Comparison of ENCODE assay signal across 8 mouse cellular contexts in the genomic region with DNA sequence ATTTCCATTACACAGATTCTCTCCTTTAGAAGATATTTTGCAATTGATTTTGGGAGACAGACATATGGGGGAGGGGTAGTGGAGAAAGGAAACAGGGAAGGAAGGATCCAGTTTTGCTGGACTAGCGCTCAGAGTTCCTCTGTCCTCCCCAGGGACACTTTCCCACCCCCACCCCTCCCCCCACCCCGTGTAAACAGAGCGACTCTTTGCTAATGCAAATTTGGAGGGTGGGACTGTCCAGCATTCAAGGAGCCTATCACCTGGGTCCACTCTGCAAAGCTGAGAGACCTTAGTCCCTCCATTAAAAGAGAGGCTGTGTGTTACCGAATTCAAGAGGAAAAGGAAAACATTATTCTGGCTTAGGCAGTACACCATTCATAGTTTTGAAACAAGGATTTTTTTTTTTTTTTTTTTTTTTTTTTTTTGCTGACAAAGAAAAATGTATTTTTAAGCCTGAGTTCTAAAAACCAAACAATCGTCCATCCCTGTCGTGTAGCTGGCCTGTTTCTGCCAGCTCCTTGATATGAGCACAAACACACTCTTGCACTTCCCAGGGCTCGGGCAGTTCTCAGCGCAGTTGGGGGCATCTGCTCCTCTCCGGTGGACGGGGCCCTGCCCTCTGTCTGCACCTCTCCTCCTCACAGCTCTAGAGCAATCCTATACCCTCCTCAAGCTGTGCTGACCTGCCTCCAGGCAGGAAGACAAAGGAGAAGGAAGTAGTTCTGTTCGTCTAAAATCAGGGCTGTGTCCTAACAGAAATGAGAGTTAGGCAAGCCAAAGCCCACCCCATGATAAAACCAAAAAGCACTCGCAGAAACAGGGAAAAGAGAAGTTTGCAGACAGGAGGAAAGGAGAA.
A peak's percentile ranks its signal among the peaks of the same experiment; 100 is the strongest.
DNase-seq lines count a peak whose midpoint lies in the region; ATAC-seq lines count a peak whose summit lies in the region.

No protein-coding gene starts in this region.

- intact Hi-C loops in gastrocnemius, postnatal 36 days (cut with DNase I), result no loop called here
- intact Hi-C loops in left cerebral cortex, postnatal 36 days (cut with DNase I), result no loop called here

- peak overlapping the region; percentile 13 for H3K4me2 ChIP-seq in kidney, embryonic 14.5 days (replicated peaks; ENCODE audit: low read depth, low read length)
- peak overlapping the region; percentile 40 for H3K4me2 ChIP-seq in hindbrain, embryonic 16.5 days (ENCODE audit: low read length)

- DNase-seq in kidney, adult 11 months, result no peak
- DNase-seq in forebrain, embryonic 10.5 days (ENCODE audit: extremely low spot score, low spot score), result peak; percentile 27
- DNase-seq in midbrain, embryonic 10.5 days (ENCODE audit: low spot score), result peak; percentile 26
- DNase-seq in gastrocnemius, postnatal 36 days, result no peak
- DNase-seq in left cerebral cortex, postnatal 36 days (ENCODE audit: low spot score in 2 of 2), result no peak

- no peak overlapping the region for H3K4me3 ChIP-seq in kidney, embryonic 14.5 days (ENCODE audit: low read length)
- H3K4me3 ChIP-seq in forebrain, embryonic 10.5 days, result peak overlapping the region; percentile 36; the same call in 1 of the 2 replicates
- no peak overlapping the region for H3K4me3 ChIP-seq in hindbrain, embryonic 16.5 days (ENCODE audit: low read length)
- H3K4me3 ChIP-seq in midbrain, embryonic 10.5 days, result peak overlapping the region; percentile 35

- H3K27ac ChIP-seq in kidney, embryonic 14.5 days (ENCODE audit: low read depth, low read length), result no peak overlapping the region
- H3K27ac ChIP-seq in forebrain, embryonic 10.5 days, result peak overlapping the region; percentile 82
- H3K27ac ChIP-seq in hindbrain, embryonic 16.5 days (ENCODE audit: low read depth, low read length), result no peak overlapping the region; the same call in 1 of the 2 replicates
- H3K27ac ChIP-seq in midbrain, embryonic 10.5 days (replicated peaks), result peak overlapping the region; percentile 75

- 3% methylated on average over 12 of the region's 12 CpGs for WGBS in kidney, embryonic 14.5 days
- WGBS in forebrain, embryonic 10.5 days, result 2% methylated on average over 12 of the region's 12 CpGs
- WGBS in hindbrain, embryonic 16.5 days, result 5% methylated on average over 12 of the region's 12 CpGs
- WGBS in midbrain, embryonic 10.5 days, result 2% methylated on average over 12 of the region's 12 CpGs

- H3K36me3 ChIP-seq in kidney, embryonic 14.5 days (ENCODE audit: control insufficient read depth, insufficient read depth, low read length), result no peaks in the 10 kb centered on the region
- H3K36me3 ChIP-seq in forebrain, embryonic 10.5 days (replicated peaks), result no peaks in the 10 kb centered on the region
- no peaks in the 10 kb centered on the region for H3K36me3 ChIP-seq in hindbrain, embryonic 16.5 days (ENCODE audit: control insufficient read depth, insufficient read depth, low read length)
- H3K36me3 ChIP-seq in midbrain, embryonic 10.5 days, result no peaks in the 10 kb centered on the region

- H3K4me1 ChIP-seq in kidney, embryonic 14.5 days (ENCODE audit: control insufficient read depth, insufficient read depth, low read length), result peaks cover 6% of the 10 kb centered on the region; the same call in 1 of the 2 replicates
- peaks cover 24% of the 10 kb centered on the region for H3K4me1 ChIP-seq in forebrain, embryonic 10.5 days
- peaks cover 10% of the 10 kb centered on the region for H3K4me1 ChIP-seq in hindbrain, embryonic 16.5 days (ENCODE audit: control insufficient read depth, insufficient read depth, low read depth, low read length)
- peaks cover 28% of the 10 kb centered on the region for H3K4me1 ChIP-seq in midbrain, embryonic 10.5 days

- no peaks in the 10 kb centered on the region for H3K27me3 ChIP-seq in kidney, embryonic 14.5 days (ENCODE audit: control insufficient read depth, insufficient read depth, low read length)
- H3K27me3 ChIP-seq in forebrain, embryonic 10.5 days (ENCODE audit: poor library complexity, severe bottlenecking), result no peaks in the 10 kb centered on the region
- H3K27me3 ChIP-seq in hindbrain, embryonic 16.5 days (replicated peaks; ENCODE audit: control insufficient read depth, insufficient read depth, low read length), result no peaks in the 10 kb centered on the region
- H3K27me3 ChIP-seq in midbrain, embryonic 10.5 days (ENCODE audit: low read depth, poor library complexity, severe bottlenecking), result no peaks in the 10 kb centered on the region

- no peak overlapping the region for H3K9ac ChIP-seq in kidney, embryonic 14.5 days (ENCODE audit: low read depth, low read length)
- H3K9ac ChIP-seq in hindbrain, embryonic 16.5 days (ENCODE audit: low read depth, low read length), result peak overlapping the region; percentile 47

- ATAC-seq in kidney, embryonic 14.5 days (ENCODE audit: low FRiP score, low TSS enrichment), result peak; percentile 66; the same call in 1 of the 2 replicates
- peak; percentile 44 for ATAC-seq in hindbrain, embryonic 16.5 days
- ATAC-seq in activated CD4-positive, CD25-positive, alpha-beta regulatory T cell, adult 4 months, result no peak

- no peaks in the 10 kb centered on the region for H3K9me3 ChIP-seq in kidney, embryonic 14.5 days (ENCODE audit: control insufficient read depth, low read length)
- no peaks in the 10 kb centered on the region for H3K9me3 ChIP-seq in forebrain, embryonic 10.5 days
- H3K9me3 ChIP-seq in hindbrain, embryonic 16.5 days (ENCODE audit: control insufficient read depth, low read length), result no peaks in the 10 kb centered on the region
- no peaks in the 10 kb centered on the region for H3K9me3 ChIP-seq in midbrain, embryonic 10.5 days (replicated peaks)

Comparison
In these comparisons a context has a peak if more than half of its experiments do, and no peak if none do; other contexts are left out.
1. H3K27ac ChIP-seq: peak in forebrain, embryonic 10.5 days (single experiment) and midbrain, embryonic 10.5 days (single experiment); none in kidney, embryonic 14.5 days (single experiment) and hindbrain, embryonic 16.5 days (single experiment).
2. H3K4me3 ChIP-seq: peak in forebrain, embryonic 10.5 days (single experiment) and midbrain, embryonic 10.5 days (single experiment); none in kidney, embryonic 14.5 days (single experiment) and hindbrain, embryonic 16.5 days (single experiment).
3. DNase-seq: peak in forebrain, embryonic 10.5 days (single experiment) and midbrain, embryonic 10.5 days (single experiment); none in kidney, adult 11 months (single experiment), gastrocnemius, postnatal 36 days (0 of 2) and left cerebral cortex, postnatal 36 days (0 of 2).